Mouse (Mus musculus): ENCODE results near the gene Asz1. TPM values are rescaled to one million over a fixed set of nuclear protein-coding genes. Genes with fewer than 3 reads are reported as not detected.

Gene Asz1
- not detected in 2 replicates for polyA plus RNA-seq (2012; ENCODE audit: insufficient read depth, low replicate concordance)

DNA sequence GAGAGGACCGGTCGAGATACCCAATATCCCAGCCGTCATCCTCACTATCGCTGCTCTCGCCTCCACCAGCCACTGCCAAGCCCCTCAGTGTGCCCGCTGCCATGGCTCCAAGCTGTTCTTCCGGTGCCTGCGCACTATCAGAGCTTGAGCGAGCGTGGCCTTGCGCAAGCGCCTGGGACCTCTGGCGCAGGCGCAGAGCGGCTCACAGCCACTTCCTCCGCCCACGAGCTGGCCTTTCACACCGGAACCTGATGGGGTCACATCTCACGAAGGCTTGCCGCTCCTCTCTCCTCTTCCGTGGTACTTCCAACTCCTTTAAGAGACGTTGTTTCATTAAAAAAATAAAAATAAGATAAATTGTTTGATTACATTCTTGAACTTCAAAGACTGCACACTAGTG, at the start of gene Asz1:
Asz1 (minus strand) TSS at position 128 of the 400 bp plus-strand sequence.
- H3K4me1 ChIP-seq: no peaks in the 10 kb centered on the region
- TF ChIP-seq GATA1 (IDR thresholded peaks at IDR 0.05; ENCODE audit: borderline replicate concordance, low read length): no peak

DNA sequence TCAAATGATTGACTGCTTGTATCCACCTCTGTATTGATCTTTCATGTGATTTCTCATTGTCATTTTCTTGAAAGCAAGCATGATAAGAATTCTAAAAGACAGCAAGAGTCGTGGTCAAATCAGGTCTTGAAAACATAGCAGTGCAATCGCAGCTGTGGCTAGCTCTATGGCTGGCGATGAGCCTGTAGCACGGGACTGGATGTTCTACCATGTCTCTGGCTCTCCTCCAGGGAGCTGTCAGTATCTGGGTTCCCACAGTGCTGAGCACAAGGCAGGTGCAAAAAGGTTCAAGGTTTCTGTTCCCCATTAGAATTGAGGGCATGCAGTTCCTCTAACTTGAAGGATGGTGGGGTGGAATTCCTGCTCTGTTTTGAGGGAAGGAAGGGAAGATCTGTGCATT, 44.2 kb upstream of the Asz1 start:
- H3K36me3 ChIP-seq (replicated peaks; ENCODE audit: low read length): no peaks in the 10 kb centered on the region
- H3K4me3 ChIP-seq (replicated peaks): no peak overlapping the region
- H3K9me3 ChIP-seq: no peaks in the 10 kb centered on the region
- no peaks in the 10 kb centered on the region for H3K27me3 ChIP-seq (replicated peaks)
- no peaks in the 10 kb centered on the region for H3K4me1 ChIP-seq
- no peak for TF ChIP-seq FLI1 (IDR thresholded peaks at IDR 0.05; ENCODE audit: low read length)
- no peak for TF ChIP-seq GATA1 (IDR thresholded peaks at IDR 0.05; ENCODE audit: borderline replicate concordance, low read length)

More for the DNA sequence above, at the start of gene Asz1:
- Histone ChIP-seq H3K36me3 (replicated peaks; ENCODE audit: low read length) (no peaks in the 10 kb centered on the region), H3K9me3 (peaks cover 5% of the 10 kb centered on the region), H3K27me3 (replicated peaks) (no peaks in the 10 kb centered on the region), H3K4me3 (replicated peaks) (no peak within 1 kb of the TSS)

DNA sequence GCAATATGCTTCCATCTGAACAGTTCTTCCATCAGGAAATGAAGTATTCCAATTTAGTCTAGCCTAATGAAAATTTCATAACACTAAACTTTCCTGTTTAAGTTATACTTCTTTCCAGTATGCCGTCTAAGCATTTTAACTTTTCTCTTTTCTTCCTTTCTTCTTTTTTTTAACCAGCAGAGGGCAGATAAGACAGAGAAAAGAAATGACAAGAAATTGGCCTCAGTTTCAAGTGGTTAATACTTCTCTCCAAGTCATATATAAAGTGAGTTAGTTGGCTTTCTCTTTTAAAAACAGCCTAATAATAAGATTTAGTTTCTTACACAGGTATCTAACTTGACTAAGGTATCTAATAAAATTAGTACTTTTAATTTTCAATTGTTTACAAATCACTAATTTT, 26.4 kb upstream of the Asz1 start:
- no peaks in the 10 kb centered on the region for H3K4me1 ChIP-seq
- H3K9me3 ChIP-seq: no peaks in the 10 kb centered on the region
- TF ChIP-seq FLI1 (IDR thresholded peaks at IDR 0.05; ENCODE audit: low read length) (no peak), GATA1 (IDR thresholded peaks at IDR 0.05; ENCODE audit: borderline replicate concordance, low read length) (no peak)
- H3K4me3 ChIP-seq (replicated peaks): no peak overlapping the region
- H3K27me3 ChIP-seq (replicated peaks): no peaks in the 10 kb centered on the region
- H3K36me3 ChIP-seq (replicated peaks; ENCODE audit: low read length): no peaks in the 10 kb centered on the region

DNA sequence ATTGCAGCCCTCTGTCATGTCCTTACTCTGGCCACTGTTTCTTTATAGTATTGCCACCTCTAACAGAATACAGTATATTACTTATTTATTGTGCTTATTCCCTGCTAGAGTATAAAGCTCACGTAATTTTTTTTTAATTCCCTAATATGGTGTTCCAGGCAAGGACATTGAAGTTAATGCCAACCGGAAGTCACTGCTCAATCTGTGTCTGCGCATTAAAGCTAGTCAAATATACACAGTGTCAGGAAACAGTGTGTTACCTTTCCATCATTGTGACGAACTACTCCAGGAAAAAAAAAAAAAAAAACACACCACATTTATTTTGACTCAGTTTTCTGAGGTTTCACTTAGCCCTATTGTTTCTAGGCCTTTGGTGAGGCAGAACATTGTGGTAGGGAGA, 19.2 kb upstream of the Asz1 start:
- Histone ChIP-seq H3K36me3 (replicated peaks; ENCODE audit: low read length) (no peaks in the 10 kb centered on the region), H3K4me1 (no peaks in the 10 kb centered on the region), H3K4me3 (replicated peaks) (no peak overlapping the region), H3K27me3 (replicated peaks) (no peaks in the 10 kb centered on the region), H3K9me3 (no peaks in the 10 kb centered on the region)
- TF ChIP-seq FLI1 (IDR thresholded peaks at IDR 0.05; ENCODE audit: low read length) (no peak), GATA1 (IDR thresholded peaks at IDR 0.05; ENCODE audit: borderline replicate concordance, low read length) (no peak)

DNA sequence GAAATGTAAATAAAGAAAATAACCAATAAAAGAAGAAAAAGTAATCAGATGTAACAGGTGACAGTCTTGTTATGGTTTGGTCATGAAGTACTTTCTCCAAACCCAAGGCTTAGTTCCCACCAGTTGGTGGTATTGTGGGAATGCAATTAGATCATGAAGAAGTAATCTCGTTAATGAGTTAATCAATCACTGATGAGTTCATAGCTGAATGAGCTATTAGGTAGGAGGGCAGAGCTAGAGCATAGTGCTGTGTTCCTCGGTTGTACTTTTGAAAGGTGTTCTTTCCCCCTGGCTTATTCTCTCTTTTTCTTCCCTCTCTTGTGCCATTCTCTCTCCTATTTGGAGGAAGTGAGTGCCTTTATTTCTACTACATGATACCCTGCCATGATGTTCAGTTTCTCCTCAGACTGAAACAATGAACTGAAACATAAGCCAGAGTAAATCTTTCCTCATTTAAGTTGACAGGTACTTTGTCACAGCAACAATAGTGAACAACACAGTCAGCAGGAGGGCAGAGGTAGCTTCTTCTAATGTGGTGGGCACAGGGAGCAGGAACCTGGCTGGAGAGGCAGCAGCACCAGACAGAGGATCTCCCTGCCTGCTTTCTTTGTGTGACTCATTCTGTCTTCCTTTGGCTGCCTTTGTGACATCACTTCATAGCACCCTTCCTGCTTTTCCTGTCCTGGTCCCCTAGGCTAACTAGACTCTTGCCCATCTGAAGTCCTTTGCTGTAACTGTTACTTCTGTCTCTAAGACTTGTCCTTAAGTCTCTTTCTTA, 18.5 kb upstream of the Asz1 start:
- Histone ChIP-seq H3K27me3 (replicated peaks) (no peaks in the 10 kb centered on the region), H3K4me1 (no peaks in the 10 kb centered on the region), H3K36me3 (replicated peaks; ENCODE audit: low read length) (no peaks in the 10 kb centered on the region), H3K4me3 (replicated peaks) (no peak overlapping the region), H3K9me3 (no peaks in the 10 kb centered on the region)
- TF ChIP-seq FLI1 (IDR thresholded peaks at IDR 0.05; ENCODE audit: low read length): no peak
- TF ChIP-seq GATA1 (IDR thresholded peaks at IDR 0.05; ENCODE audit: borderline replicate concordance, low read length): no peak

DNA sequence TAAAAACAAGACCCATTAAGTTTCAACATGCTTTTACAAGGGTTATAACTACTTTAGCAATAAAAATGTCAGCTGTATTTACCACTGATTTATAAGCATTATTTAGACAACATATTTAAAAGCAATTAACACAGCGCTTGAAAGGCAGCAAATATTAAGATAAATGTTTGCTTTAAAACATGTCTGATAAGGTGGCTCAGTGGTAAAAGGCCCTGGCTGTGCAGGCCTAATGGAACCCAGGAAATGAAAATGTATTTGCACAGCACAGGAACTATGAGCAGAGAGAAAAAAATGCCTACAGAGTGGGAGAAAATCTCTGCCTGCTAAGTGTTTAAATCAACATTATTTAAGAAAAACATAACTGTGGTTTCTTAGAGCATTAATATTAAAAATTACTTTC, 12.0 kb downstream of the Asz1 start:
- Histone ChIP-seq H3K27me3 (replicated peaks) (no peaks in the 10 kb centered on the region), H3K36me3 (replicated peaks; ENCODE audit: low read length) (no peaks in the 10 kb centered on the region), H3K4me1 (no peaks in the 10 kb centered on the region), H3K4me3 (replicated peaks) (no peak overlapping the region), H3K9me3 (no peaks in the 10 kb centered on the region)
- TF ChIP-seq GATA1 (IDR thresholded peaks at IDR 0.05; ENCODE audit: borderline replicate concordance, low read length) (no peak), FLI1 (IDR thresholded peaks at IDR 0.05; ENCODE audit: low read length) (no peak)

DNA sequence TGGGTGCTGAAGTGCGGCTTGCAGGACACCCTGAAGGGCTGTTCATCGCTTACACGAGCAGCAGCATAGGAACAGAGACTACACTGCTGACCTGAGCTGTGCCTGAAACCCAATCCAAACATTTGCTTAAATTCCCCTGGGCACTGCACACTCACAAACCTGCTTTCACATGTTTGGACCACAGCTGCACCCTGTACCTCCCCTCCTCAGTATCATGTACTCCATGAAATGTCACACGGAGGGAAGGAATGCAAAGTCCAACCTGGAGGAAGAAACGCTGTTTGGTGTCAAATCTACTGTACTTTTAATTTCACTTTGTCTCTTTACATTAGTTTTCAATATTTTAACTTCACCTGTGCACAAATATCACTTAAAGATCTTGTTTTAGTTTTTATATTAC, 19.8 kb downstream of the Asz1 start:
- H3K4me3 ChIP-seq (replicated peaks): no peak overlapping the region
- no peaks in the 10 kb centered on the region for H3K9me3 ChIP-seq
- TF ChIP-seq GATA1 (IDR thresholded peaks at IDR 0.05; ENCODE audit: borderline replicate concordance, low read length): no peak
- TF ChIP-seq FLI1 (IDR thresholded peaks at IDR 0.05; ENCODE audit: low read length): no peak
- H3K36me3 ChIP-seq (replicated peaks; ENCODE audit: low read length): no peaks in the 10 kb centered on the region
- no peaks in the 10 kb centered on the region for H3K27me3 ChIP-seq (replicated peaks)
- no peaks in the 10 kb centered on the region for H3K4me1 ChIP-seq

DNA sequence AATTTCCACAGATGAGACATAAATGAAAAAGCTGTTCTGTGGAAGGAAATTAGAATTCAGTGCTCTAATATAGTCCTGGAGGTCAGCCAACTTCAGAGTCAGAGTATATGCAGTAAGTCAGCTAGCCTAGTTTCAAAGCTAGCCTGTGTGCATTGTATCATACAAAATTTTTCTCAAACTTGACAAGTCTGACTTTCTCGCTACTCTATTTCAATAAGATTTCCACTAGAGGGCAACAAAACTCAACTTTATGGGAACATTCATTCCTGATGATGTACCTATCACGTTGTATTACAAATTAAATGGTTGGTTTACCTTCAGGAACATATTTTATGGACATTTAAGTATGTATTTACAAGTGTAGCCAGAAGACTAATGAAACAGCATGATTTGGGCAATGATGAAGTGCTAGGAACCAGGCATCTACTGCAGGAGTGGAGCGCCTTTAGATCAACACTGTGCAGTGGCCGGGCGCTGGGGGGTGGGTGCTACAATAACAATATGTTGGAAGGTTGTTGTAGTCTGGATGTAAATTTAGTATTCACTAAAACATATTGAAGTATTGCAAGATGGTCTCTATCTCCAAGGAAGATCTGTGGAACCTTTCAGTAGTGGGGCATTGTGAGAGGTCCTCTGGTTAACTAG, 21.6 kb downstream of the Asz1 start:
- Histone ChIP-seq H3K36me3 (replicated peaks; ENCODE audit: low read length) (no peaks in the 10 kb centered on the region), H3K9me3 (no peaks in the 10 kb centered on the region), H3K27me3 (replicated peaks) (no peaks in the 10 kb centered on the region), H3K4me1 (no peaks in the 10 kb centered on the region), H3K4me3 (replicated peaks) (no peak overlapping the region)
- no peak for TF ChIP-seq GATA1 (IDR thresholded peaks at IDR 0.05; ENCODE audit: borderline replicate concordance, low read length)

DNA sequence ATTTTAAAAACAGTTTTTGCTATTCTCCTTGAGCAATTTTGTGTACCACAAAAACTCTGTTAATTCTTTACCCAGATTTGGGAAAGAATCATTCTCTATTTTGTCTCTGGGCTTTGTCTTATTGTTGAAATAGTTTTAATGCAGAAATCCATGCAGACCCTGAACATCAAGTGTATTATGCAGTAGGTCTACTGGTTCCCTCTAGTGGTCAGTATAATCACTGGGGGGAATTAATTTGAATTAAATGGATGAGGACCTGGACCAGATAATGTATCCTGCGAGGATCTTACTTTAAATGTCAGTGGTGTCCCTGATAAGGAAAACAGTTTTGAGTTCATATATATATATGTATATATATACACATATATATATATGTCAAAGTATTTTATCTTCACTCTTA, 30.2 kb downstream of the Asz1 start:
- Histone ChIP-seq H3K9me3 (no peaks in the 10 kb centered on the region), H3K4me1 (peaks cover 6% of the 10 kb centered on the region), H3K36me3 (replicated peaks; ENCODE audit: low read length) (no peaks in the 10 kb centered on the region), H3K27me3 (replicated peaks) (no peaks in the 10 kb centered on the region), H3K4me3 (replicated peaks) (no peak overlapping the region)
- TF ChIP-seq GATA1 (IDR thresholded peaks at IDR 0.05; ENCODE audit: borderline replicate concordance, low read length) (no peak), FLI1 (IDR thresholded peaks at IDR 0.05; ENCODE audit: low read length) (no peak)

DNA sequence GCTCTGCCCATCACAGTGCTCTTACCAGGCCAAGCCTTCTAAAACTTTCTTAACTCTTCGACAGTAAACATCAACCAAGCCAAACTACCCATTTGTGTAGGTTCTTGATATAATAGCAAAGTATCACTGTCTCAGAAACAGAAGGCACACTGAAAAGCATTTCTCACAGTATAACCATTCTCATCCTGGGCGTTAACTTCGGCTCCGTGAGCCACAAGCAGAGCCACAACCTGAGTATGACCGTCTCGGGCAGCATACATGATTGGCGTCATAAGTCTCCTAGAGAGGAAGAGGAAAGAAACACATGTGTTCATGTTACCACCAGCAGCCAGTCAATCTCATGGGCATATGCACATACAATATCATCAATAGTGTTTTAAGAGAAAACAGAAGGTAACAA, 31.9 kb downstream of the Asz1 start:
- H3K36me3 ChIP-seq (replicated peaks; ENCODE audit: low read length): no peaks in the 10 kb centered on the region
- H3K27me3 ChIP-seq (replicated peaks): no peaks in the 10 kb centered on the region
- TF ChIP-seq FLI1 (IDR thresholded peaks at IDR 0.05; ENCODE audit: low read length) (no peak), GATA1 (IDR thresholded peaks at IDR 0.05; ENCODE audit: borderline replicate concordance, low read length) (no peak)
- no peaks in the 10 kb centered on the region for H3K9me3 ChIP-seq
- peaks cover 6% of the 10 kb centered on the region for H3K4me1 ChIP-seq
- H3K4me3 ChIP-seq (replicated peaks): no peak overlapping the region

Data from megakaryocyte, embryonic 14.5 days (primary cell).